Mouse (Mus musculus) lung, adult 2 months (tissue): Measurements from ENCODE around the gene Asic5.

ENCODE experiments used
- CTCF ChIP-seq: fragments of 200-500 bp; IDR thresholded peaks from 2 replicates; pipeline ENCODE4 v1.5.1; 2011; ENCODE audit warnings: mild to moderate bottlenecking, low read length, control low read depth; ENCODE audit not compliant: insufficient read depth
- POLR2A ChIP-seq: fragments of 200-500 bp; IDR thresholded peaks from 2 replicates; pipeline ENCODE4 v1.6.1; 2011; ENCODE audit warnings: low read depth, mild to moderate bottlenecking, control low read depth, low read length, borderline replicate concordance; ENCODE audit errors: extremely low read depth

GRCm38 (mm10) chr3:82014148-82014703 lies 32.1 kb downstream of the Asic5 start:
- TF ChIP-seq CTCF (no peak), POLR2A (no peak)
